Mouse (Mus musculus) left cerebral cortex, adult 11 months (tissue): ENCODE measurements around the gene Vps26a.

Experiments
- DNase-seq: peaks from one replicate; pipeline ENCODE4 v3.0.0; 2022; ENCODE audit warnings: low spot score

The Vps26a gene

GRCm38 (mm10) chr10:62418831-62419356 lies 67.7 kb downstream of the Vps26a start:
- no peak for DNase-seq

- no peak for DNase-seq
Measured at GRCm38 (mm10) chr10:62413606-62413982, 73.0 kb downstream of the Vps26a start.

GRCm38 (mm10) chr10:62412906-62413605 lies 73.5 kb downstream of the Vps26a start:
- no peak for DNase-seq

- DNase-seq, result no peak
Measured at GRCm38 (mm10) chr10:62411431-62412410, 74.9 kb downstream of the Vps26a start.

GRCm38 (mm10) chr10:62410943-62411342 lies 75.7 kb downstream of the Vps26a start:
- DNase-seq, result peak; percentile 25
